Mouse (Mus musculus) cerebral cortex, adult 2 months (tissue): ENCODE results near the gene Gm10197.

Experiments used
- WGBS: fragments of 180-500 bp; shearing (Covaris S2); methylation state at CpG from one replicate; pipeline ENCODE4 v1.1.7; 2018; 5-methylcytosine and 5-hydroxymethylcytosine counted together

Gene Gm10197

GRCm38 (mm10) chr19:53355065-53355464 is 16.5 kb downstream of the Gm10197 start:
- 58% methylated on average over 16 of the region's 16 CpGs for WGBS

DNA sequence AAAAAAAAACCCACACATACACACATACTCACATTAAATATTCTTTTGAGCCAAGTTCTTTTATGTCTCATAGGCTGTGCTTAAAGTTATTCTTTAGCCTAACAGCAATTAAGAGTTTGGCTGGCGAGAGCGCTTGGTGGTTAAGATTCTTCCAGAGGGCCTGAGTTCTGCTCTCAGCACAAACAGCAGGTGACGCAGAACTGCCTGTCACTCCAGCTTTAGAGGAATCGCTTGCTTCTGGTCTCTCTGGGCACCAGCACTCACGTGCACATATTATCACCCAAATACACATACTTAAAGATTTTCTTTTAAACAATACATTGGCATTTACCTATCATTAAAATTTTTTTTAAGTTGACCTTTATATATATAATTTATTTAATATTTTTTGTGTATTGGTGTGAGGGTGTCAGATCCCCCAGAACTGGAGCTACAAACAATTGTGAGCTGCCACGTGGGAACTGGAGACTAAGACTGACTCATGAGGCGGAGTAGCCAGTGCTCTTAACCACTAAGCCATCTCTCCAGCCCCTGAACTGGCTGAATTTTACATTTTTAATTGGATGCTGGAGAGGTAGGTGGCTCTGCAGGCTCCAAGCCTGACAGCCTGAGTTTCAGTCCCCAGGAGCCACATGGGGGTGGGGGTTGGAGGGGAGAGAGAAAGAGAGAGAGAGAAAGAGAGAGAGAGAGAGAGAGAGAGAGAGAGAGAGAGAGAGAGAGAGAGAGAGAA is 17.1 kb downstream of the Gm10197 start:
- 45% methylated on average over 7 of the region's 7 CpGs for WGBS

DNA sequence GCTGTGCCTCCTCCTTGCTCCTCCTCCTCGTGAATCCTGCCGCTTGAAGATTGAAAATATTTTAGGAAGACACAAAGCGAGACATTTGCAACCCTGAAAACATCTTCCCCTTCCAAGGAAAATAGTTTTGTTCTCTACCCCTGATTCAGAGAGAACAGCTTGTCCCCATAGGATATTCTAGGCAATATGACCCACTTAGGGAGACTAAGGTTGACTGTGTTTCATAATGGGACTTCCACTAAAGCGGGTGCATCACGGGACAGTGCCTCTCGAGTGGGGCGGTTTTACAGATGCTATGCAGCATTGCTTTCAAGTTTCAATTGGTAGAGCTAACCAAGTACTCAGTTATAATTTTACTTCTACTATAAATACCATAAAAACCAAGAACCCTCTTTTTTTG is 17.7 kb downstream of the Gm10197 start:
- WGBS, result 38% methylated on average over 7 of the region's 7 CpGs

GRCm38 (mm10) chr19:53345766-53346165 is 25.8 kb downstream of the Gm10197 start:
- WGBS, result 75% methylated on average over 14 of the region's 14 CpGs

GRCm38 (mm10) chr19:53344062-53344461 is 27.5 kb downstream of the Gm10197 start:
- WGBS, result 83% methylated on average over 16 of the region's 16 CpGs

- WGBS, result 78% methylated on average over 13 of the region's 13 CpGs
These were observed 28.2 kb downstream of the Gm10197 start for GRCm38 (mm10) chr19:53343174-53343881.

GRCm38 (mm10) chr19:53340423-53340822 is 31.1 kb downstream of the Gm10197 start:
- 50% methylated on average over 6 of the region's 6 CpGs for WGBS

DNA sequence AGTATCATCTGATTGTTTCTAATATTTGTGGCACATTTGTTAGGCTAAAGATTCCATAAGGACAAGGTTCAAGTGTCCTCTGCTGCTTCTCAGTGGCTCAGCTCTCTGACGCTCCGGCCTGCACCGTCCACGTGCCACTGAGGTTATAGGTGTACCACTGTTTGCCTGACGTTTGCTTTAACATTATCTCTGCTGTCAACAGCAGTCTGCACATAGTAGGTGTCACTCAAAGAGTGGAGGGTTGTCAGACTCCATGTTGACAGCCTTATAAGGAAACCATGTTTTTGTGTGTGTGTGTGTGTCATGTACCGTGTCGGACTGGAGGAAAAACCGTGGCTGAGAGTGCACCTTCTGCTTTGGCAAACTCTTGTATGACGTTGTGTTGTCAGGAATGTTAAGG is 36.3 kb downstream of the Gm10197 start:
- 87% methylated on average over 9 of the region's 9 CpGs for WGBS

DNA sequence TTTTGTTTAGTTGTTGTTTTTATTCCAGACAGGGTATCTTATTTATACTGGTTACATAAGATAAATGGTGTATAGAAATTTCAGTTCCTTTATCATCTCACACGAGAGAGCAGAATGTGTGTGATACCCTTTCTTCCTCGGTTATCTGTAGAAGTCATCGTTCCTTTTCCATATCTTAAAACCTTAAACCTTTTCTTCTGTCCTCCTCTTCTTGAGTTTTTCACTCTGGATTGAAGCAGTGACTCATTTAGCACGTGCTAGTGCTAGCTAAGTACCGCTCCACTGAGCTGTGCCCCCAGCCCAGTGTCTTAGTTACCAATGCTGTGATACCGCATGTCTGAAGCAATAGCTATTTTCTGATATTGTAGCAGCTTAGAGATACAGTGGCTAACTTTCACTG is 37.8 kb downstream of the Gm10197 start:
- 73% methylated on average over 6 of the region's 6 CpGs for WGBS

GRCm38 (mm10) chr19:53331882-53332500 is 39.6 kb downstream of the Gm10197 start:
- WGBS, result 89% methylated on average over 21 of the region's 21 CpGs

GRCm38 (mm10) chr19:53329992-53330381 is 41.6 kb downstream of the Gm10197 start:
- under 1% methylated on average over 29 of the region's 29 CpGs for WGBS

- WGBS, result under 1% methylated on average over 85 of the region's 106 CpGs
These were observed 42.2 kb downstream of the Gm10197 start for GRCm38 (mm10) chr19:53329221-53329991.

DNA sequence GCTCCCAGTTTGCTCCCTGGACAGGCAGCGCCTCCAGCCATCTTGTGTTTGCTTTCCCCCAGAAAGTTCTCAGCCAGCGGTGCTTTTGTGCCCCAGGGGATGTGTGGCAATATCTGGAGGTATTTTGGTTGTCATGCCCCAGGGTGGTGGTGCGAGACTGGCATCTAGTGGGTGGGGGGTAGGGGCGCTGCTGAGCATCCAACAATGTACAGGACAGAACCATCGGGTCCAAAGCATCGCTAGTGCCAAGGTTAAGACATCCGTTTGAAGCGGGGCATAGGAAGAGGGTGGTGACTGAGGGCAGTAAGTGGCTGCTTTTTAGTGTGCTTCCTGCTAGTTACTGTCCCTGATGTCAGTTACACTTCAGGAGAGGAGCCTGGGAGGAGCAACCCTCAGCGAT is 43.5 kb downstream of the Gm10197 start:
- WGBS, result 59% methylated on average over 9 of the region's 9 CpGs

DNA sequence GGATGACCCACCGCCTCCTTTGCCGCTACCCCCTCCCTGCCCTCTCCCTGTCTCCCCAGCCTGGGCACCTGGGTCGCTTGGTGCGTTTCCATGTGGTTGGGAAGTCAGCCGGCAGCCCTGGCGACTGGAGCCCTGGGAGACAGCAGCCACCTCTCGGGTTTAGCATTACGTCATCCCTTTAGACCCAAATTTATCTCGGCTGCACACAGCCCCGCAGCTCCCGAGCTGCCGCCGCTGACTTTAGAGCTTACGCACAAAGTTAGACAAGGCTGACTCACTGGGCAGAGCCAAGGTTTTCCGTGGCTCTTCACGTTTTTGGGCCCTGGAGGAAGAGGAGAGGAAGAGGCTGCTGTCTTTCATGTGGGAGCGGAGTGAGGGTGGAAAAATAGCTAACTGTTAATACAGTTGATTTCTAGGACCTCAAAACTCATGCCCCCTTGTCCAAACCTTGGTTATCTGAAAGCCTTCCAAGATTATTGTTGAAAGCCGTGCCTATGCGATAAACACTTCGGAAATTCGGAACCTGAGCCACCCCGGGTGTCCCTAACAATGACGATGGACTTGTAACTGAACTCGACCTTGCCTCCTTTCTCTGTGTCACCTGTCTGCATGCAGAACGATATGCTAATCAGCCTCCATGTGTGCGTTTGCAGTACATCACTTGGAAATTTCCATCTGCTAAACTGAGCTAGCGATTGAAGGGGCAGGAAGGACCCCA is 45.8 kb downstream of the Gm10197 start:
- WGBS, result 6% methylated on average over 27 of the region's 27 CpGs

DNA sequence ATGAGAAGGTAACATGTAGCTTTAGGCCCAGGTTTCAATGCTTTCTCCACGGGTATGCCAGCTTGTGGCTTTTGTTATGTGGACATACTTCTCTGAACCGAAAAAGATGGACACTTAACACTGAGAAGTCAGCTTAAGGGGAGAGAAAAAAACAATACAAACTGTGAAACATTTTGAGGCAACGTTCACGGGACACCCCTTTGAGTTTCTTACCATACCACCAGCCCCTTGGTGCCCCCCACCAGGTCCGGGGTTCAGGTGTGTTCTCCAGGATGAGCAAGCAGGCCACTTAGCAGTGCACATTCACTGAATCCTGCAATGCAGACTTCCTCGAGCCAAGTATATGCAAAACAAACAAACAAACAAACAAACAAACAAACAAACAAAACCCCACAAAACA is 46.7 kb downstream of the Gm10197 start:
- WGBS, result 30% methylated on average over 6 of the region's 6 CpGs

GRCm38 (mm10) chr19:53322438-53323048 is 49.0 kb downstream of the Gm10197 start:
- 93% methylated on average over 12 of the region's 12 CpGs for WGBS
